Mouse (Mus musculus) midbrain, embryonic 14.5 days (tissue): Measurements from ENCODE around the gene Atg2b. TPM values are rescaled to one million over a fixed set of nuclear protein-coding genes. Genes with fewer than 3 reads are reported as not detected.

Experiments
- ATAC-seq: fragments of 200-750 bp; cut with Nextera tagmentation; 2 replicates; pipeline ENCODE4 v1.8.0; 2017; ENCODE audit warnings: moderate number of reproducible peaks, moderate library complexity; ENCODE audit not compliant: low FRiP score, low TSS enrichment
- DNase-seq: peaks from one replicate; pipeline ENCODE4 v3.0.0-alpha.2; 2015
- H3K27ac ChIP-seq: fragments of 300-500 bp; sonication (generic); replicated peaks from 2 replicates; pipeline ENCODE4 v1.5.1; 2014; ENCODE audit warnings: mild to moderate bottlenecking, low read depth, low read length, moderate library complexity
- H3K27me3 ChIP-seq: fragments of 300-500 bp; sonication (generic); 2 replicates; pipeline ENCODE4 v1.6.1; 2014; ENCODE audit warnings: low read length, control low read depth, mixed read lengths; ENCODE audit not compliant: control insufficient read depth, insufficient read depth
- H3K36me3 ChIP-seq: fragments of 300-500 bp; sonication (generic); 2 replicates; pipeline ENCODE4 v1.6.1; 2014; ENCODE audit warnings: low read length, control low read depth; ENCODE audit not compliant: control insufficient read depth, insufficient read depth
- H3K4me1 ChIP-seq: fragments of 300-500 bp; sonication (generic); 2 replicates; pipeline ENCODE4 v1.6.1; 2014; ENCODE audit warnings: mild to moderate bottlenecking, antibody characterized with exemption, low read length, control low read depth; ENCODE audit not compliant: control insufficient read depth, insufficient read depth
- H3K4me2 ChIP-seq: fragments of 300-500 bp; sonication (generic); 2 replicates; pipeline ENCODE4 v1.6.1; 2014; ENCODE audit warnings: mild to moderate bottlenecking, low read length, moderate library complexity
- H3K4me3 ChIP-seq: fragments of 300-500 bp; sonication (generic); replicated peaks from 2 replicates; pipeline ENCODE4 v1.5.1; 2014; ENCODE audit warnings: low read depth, low read length
- H3K9ac ChIP-seq: fragments of 300-500 bp; sonication (generic); replicated peaks from 2 replicates; pipeline ENCODE4 v1.6.1; 2014; ENCODE audit warnings: mild to moderate bottlenecking, low read length, moderate library complexity
- H3K9me3 ChIP-seq: fragments of 300-500 bp; sonication (generic); 2 replicates; pipeline ENCODE4 v1.6.1; 2016; ENCODE audit warnings: low read length, control low read depth, mixed read lengths; ENCODE audit not compliant: control insufficient read depth
- WGBS: fragments of 180-500 bp; shearing (Covaris S2); extraction: QIAGEN DNeasy Blood & Tissue Kit; methylation state at CpG from one replicate; pipeline ENCODE4 v1.1.7; 2014; 5-methylcytosine and 5-hydroxymethylcytosine counted together
- polyA plus RNA-seq: library from polyadenylated mRNA; unstranded; fragments of >200 nt; fragmentation: Nextera tagmentation; extraction: Ambion mirVana; gene quantifications from 2 replicates; pipeline ENCODE4 v1.2.1, GENCODE M21; 2014

Gene Atg2b
- polyA plus RNA-seq, 1 experiment from 2014 or later, result 21.8 TPM

- 12% methylated on average over 7 of the region's 7 CpGs for WGBS
- H3K4me1 ChIP-seq, result no peaks in the 10 kb centered on the region
- H3K36me3 ChIP-seq, result peaks cover 22% of the 10 kb centered on the region
- DNase-seq (peak; percentile 92), ATAC-seq (peak; percentile 31; the same call in 1 of the 2 replicates)
- no peaks in the 10 kb centered on the region for H3K9me3 ChIP-seq
- no peak overlapping the region for H3K4me3 ChIP-seq
- H3K4me2 ChIP-seq, result no peak overlapping the region
- H3K27ac ChIP-seq, result no peak overlapping the region
- H3K9ac ChIP-seq, result no peak overlapping the region
- H3K27me3 ChIP-seq, result no peaks in the 10 kb centered on the region
Measured at GRCm38 (mm10) chr12:105611748-105612147, 73.3 kb downstream of the Atg2b start.

GRCm38 (mm10) chr12:105611045-105611444 is 74.0 kb downstream of the Atg2b start:
- no peak overlapping the region for H3K4me3 ChIP-seq
- H3K36me3 ChIP-seq, result peaks cover 15% of the 10 kb centered on the region
- H3K4me2 ChIP-seq, result no peak overlapping the region
- ATAC-seq (no peak), DNase-seq (no peak)
- 93% methylated on average over 2 of the region's 2 CpGs for WGBS
- no peaks in the 10 kb centered on the region for H3K9me3 ChIP-seq
- no peaks in the 10 kb centered on the region for H3K4me1 ChIP-seq
- no peaks in the 10 kb centered on the region for H3K27me3 ChIP-seq
- H3K9ac ChIP-seq, result no peak overlapping the region
- no peak overlapping the region for H3K27ac ChIP-seq

GRCm38 (mm10) chr12:105606881-105607280 is 78.1 kb downstream of the Atg2b start:
- Histone ChIP-seq H3K4me1 (0 out of 2 replicates have a peak, but pooled peaks cover 3% of the 10 kb centered on the region), H3K9me3 (no peaks in the 10 kb centered on the region), H3K27ac (no peak overlapping the region), H3K4me3 (no peak overlapping the region), H3K9ac (no peak overlapping the region), H3K27me3 (no peaks in the 10 kb centered on the region), H3K36me3 (no peaks in the 10 kb centered on the region), H3K4me2 (no peak overlapping the region)
- no peak for ATAC-seq
- WGBS, result 83% methylated on average over 4 of the region's 4 CpGs
- no peak for DNase-seq

- Histone ChIP-seq H3K4me1 (0 out of 2 replicates have a peak, but pooled peaks cover 3% of the 10 kb centered on the region), H3K27me3 (no peaks in the 10 kb centered on the region), H3K27ac (no peak overlapping the region), H3K9me3 (no peaks in the 10 kb centered on the region), H3K4me2 (no peak overlapping the region), H3K36me3 (no peaks in the 10 kb centered on the region), H3K4me3 (no peak overlapping the region), H3K9ac (no peak overlapping the region)
- 5% methylated on average over 8 of the region's 8 CpGs for WGBS
- DNase-seq (no peak), ATAC-seq (no peak)
Measured at GRCm38 (mm10) chr12:105605212-105605611, 79.8 kb downstream of the Atg2b start.

GRCm38 (mm10) chr12:105603904-105604303 is 81.1 kb downstream of the Atg2b start:
- 92% methylated on average over 11 of the region's 11 CpGs for WGBS
- DNase-seq, result no peak

GRCm38 (mm10) chr12:105602581-105603210 is 82.3 kb downstream of the Atg2b start, which contains the start of gene Bdkrb1:
Gene Bdkrb1 (plus strand): TSS chr12:105603085.
- Histone ChIP-seq H3K27me3 (no peaks in the 10 kb centered on the region), H3K36me3 (no peaks in the 10 kb centered on the region), H3K27ac (no peak within 1 kb of the TSS), H3K4me2 (no peak within 1 kb of the TSS), H3K9me3 (no peaks in the 10 kb centered on the region), H3K9ac (no peak within 1 kb of the TSS), H3K4me3 (no peak within 1 kb of the TSS), H3K4me1 (0 out of 2 replicates have a peak, but pooled peaks cover 3% of the 10 kb centered on the region)
- no peak for ATAC-seq
- DNase-seq, result no peak
- 87% methylated on average over 11 of the region's 11 CpGs for WGBS

More at GRCm38 (mm10) chr12:105603904-105604303, 81.1 kb downstream of the Atg2b start:
- no peak for ATAC-seq
- Histone ChIP-seq H3K4me2 (no peak overlapping the region), H3K4me3 (no peak overlapping the region), H3K4me1 (0 out of 2 replicates have a peak, but pooled peaks cover 3% of the 10 kb centered on the region), H3K9me3 (no peaks in the 10 kb centered on the region), H3K27ac (no peak overlapping the region), H3K9ac (no peak overlapping the region), H3K36me3 (no peaks in the 10 kb centered on the region), H3K27me3 (no peaks in the 10 kb centered on the region)

GRCm38 (mm10) chr12:105601586-105601985 is 83.4 kb downstream of the Atg2b start:
- Histone ChIP-seq H3K27me3 (no peaks in the 10 kb centered on the region), H3K4me1 (0 out of 2 replicates have a peak, but pooled peaks cover 3% of the 10 kb centered on the region), H3K4me3 (no peak overlapping the region), H3K9me3 (no peaks in the 10 kb centered on the region), H3K4me2 (no peak overlapping the region), H3K27ac (no peak overlapping the region), H3K9ac (no peak overlapping the region), H3K36me3 (no peaks in the 10 kb centered on the region)
- no peak for ATAC-seq
- 47% methylated on average over 6 of the region's 6 CpGs for WGBS
- peak; percentile 58 for DNase-seq

- no peak for ATAC-seq
- no peak overlapping the region for H3K9ac ChIP-seq
Measured at GRCm38 (mm10) chr12:105599098-105599497, 85.9 kb downstream of the Atg2b start.

GRCm38 (mm10) chr12:105598503-105598902 is 86.5 kb downstream of the Atg2b start:
- Histone ChIP-seq H3K4me1 (no peaks in the 10 kb centered on the region), H3K27ac (no peak overlapping the region), H3K4me2 (no peak overlapping the region), H3K9me3 (no peaks in the 10 kb centered on the region), H3K9ac (no peak overlapping the region), H3K27me3 (no peaks in the 10 kb centered on the region), H3K36me3 (no peaks in the 10 kb centered on the region), H3K4me3 (no peak overlapping the region)
- 83% methylated on average over 10 of the region's 10 CpGs for WGBS
- no peak for DNase-seq
- no peak for ATAC-seq

More at GRCm38 (mm10) chr12:105599098-105599497, 85.9 kb downstream of the Atg2b start:
- Histone ChIP-seq H3K36me3 (no peaks in the 10 kb centered on the region), H3K27ac (no peak overlapping the region), H3K4me1 (no peaks in the 10 kb centered on the region), H3K27me3 (no peaks in the 10 kb centered on the region), H3K4me3 (no peak overlapping the region), H3K4me2 (no peak overlapping the region), H3K9me3 (no peaks in the 10 kb centered on the region)
- WGBS, result 57% methylated on average over 5 of the region's 5 CpGs
- no peak for DNase-seq
